Mouse (Mus musculus) ZHBTc4 (cell line): ENCODE results near the gene Hdac8.

Source experiments
- DNase-seq: peaks from one replicate; pipeline ENCODE4 v3.0.0-alpha.2; 2011; ENCODE audit warnings: low read depth, low spot score

The Hdac8 gene

GRCm38 (mm10) chrX:102341688-102342087 is 163.5 kb downstream of the Hdac8 start:
- DNase-seq: no peak

- no peak for DNase-seq
These were observed 165.6 kb downstream of the Hdac8 start for GRCm38 (mm10) chrX:102339396-102340155.

- no peak for DNase-seq
These were observed 185.5 kb downstream of the Hdac8 start for GRCm38 (mm10) chrX:102319696-102320095.

- DNase-seq: no peak
These were observed 185.9 kb downstream of the Hdac8 start for GRCm38 (mm10) chrX:102319252-102319651.

GRCm38 (mm10) chrX:102318782-102319181 is 186.4 kb downstream of the Hdac8 start:
- DNase-seq: no peak

- DNase-seq: no peak
These were observed 194.0 kb downstream of the Hdac8 start for GRCm38 (mm10) chrX:102311119-102311518.

- no peak for DNase-seq
These were observed 197.6 kb downstream of the Hdac8 start for GRCm38 (mm10) chrX:102307511-102307910.

- DNase-seq: peak; percentile 65
These were observed 199.4 kb downstream of the Hdac8 start for GRCm38 (mm10) chrX:102305806-102306205.

- peak; percentile 90 for DNase-seq
These were observed 200.2 kb downstream of the Hdac8 start for GRCm38 (mm10) chrX:102304914-102305313.

GRCm38 (mm10) chrX:102302476-102302875 is 202.7 kb downstream of the Hdac8 start:
- DNase-seq: peak; percentile 20

- DNase-seq: no peak
These were observed 220.3 kb downstream of the Hdac8 start for GRCm38 (mm10) chrX:102284889-102285288.

- DNase-seq: no peak
These were observed 242.4 kb downstream of the Hdac8 start for GRCm38 (mm10) chrX:102262620-102263345.

- DNase-seq: no peak
These were observed 245.4 kb downstream of the Hdac8 start for GRCm38 (mm10) chrX:102259772-102260171.

- peak; percentile 24 for DNase-seq
These were observed 251.3 kb downstream of the Hdac8 start for GRCm38 (mm10) chrX:102253892-102254291.

- peak; percentile 83 for DNase-seq
These were observed 253.0 kb downstream of the Hdac8 start, which contains the start of gene Cited1 for GRCm38 (mm10) chrX:102251937-102252860. Gene Cited1, minus strand, starts transcription at chrX:102252181.

GRCm38 (mm10) chrX:102251221-102251936 is 253.8 kb downstream of the Hdac8 start:
- DNase-seq: peak; percentile 46

GRCm38 (mm10) chrX:102250891-102251170 is 254.3 kb downstream of the Hdac8 start:
- DNase-seq: peak; percentile 49

- DNase-seq: peak; percentile 23
These were observed 254.8 kb downstream of the Hdac8 start for GRCm38 (mm10) chrX:102250150-102250890.

- no peak for DNase-seq
These were observed 260.8 kb downstream of the Hdac8 start for GRCm38 (mm10) chrX:102244334-102244733.
